Mouse (Mus musculus) right cerebral cortex, adult 2 months (tissue): Measurements from ENCODE around the gene Sirt5.

Source experiments
- DNase-seq, 2 experiments: peaks; one replicate each; pipeline ENCODE4 v3.0.0; 2021 to 2022; ENCODE audit warnings: low spot score in 2 of 2

Sirt5 gene

GRCm38 (mm10) chr13:43364985-43365824, at the start of gene Sirt5:
Gene Sirt5, plus strand, starts transcription at chr13:43365496.
- DNase-seq: peak; percentile 80 to 84

DNA sequence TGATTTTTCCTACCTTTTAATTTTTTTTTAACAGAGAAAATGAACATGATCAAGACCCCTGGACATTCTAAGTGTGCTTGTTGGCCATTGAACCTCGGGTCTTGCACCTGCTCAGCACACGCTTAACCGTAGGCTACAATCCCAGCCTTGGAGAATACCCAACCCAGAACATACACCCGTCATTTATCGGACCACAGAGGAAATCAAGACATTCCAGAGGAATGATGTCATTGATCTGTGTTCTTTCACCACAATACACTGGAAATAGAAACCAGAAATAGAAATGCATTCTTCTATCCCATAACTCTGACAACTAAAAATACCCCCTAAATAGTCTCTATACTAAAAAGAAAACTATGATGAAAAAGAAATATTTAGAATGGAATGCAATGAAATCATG, 47.9 kb upstream of the Sirt5 start:
- no peak for DNase-seq

DNA sequence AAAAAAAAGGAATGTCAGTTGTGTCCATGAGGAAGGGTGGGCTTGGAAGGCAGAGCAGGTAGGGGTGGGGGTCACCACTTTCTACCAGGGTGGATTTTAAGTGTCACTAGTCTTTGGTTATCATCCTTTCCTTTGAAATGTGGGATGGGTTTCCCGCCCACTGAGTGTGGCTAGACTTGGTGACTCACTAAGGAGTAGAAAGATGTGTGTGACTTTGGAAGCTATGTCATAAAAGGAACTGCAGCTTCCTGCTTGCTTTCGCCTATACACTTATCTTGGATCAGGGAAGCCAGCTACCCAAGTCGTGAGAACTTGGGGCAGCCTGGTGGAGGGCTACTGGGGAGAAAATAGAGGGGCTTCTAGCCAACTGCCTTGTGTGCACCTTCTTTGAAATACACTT, 45.9 kb upstream of the Sirt5 start:
- DNase-seq: peak in 1 of 2 experiments; percentile 18

DNA sequence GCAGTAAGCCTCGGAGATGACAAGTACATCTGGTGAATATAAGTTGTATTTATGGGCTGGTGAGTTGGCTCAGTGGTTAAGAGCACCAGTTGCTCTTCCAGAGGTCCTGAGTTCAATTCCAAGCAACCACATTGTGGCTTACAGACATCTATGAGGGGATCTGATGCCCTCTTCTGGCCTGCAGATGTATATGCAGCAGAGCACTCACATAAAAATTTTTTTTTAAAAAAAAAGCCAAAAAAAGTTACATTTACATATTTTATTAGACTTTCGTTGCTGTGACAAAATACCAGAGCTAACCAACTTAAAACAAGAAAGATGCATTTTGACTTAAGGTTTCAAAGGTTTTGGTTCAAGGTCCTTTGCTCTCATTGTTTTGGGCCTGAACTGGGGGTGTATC, 43.8 kb upstream of the Sirt5 start:
- DNase-seq: no peak

DNA sequence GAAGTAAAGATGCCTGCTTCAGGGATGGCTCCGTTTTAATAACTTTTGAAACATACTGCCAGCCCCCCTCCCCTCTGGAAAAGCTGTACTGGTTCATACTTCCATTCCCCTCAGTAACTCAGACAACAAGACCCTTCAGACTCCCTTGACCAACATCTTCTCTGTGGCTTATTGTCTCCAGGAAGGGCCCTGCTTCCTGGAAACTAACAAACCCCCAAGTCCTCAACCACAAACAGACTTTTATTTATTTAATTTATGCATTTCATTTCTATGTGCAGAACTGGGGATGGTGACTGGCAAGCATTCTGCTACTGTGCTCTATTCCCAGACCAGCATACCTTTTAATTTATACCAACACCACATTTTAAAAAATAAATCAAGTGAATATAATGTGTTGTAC, 39.9 kb upstream of the Sirt5 start:
- no peak for DNase-seq

DNA sequence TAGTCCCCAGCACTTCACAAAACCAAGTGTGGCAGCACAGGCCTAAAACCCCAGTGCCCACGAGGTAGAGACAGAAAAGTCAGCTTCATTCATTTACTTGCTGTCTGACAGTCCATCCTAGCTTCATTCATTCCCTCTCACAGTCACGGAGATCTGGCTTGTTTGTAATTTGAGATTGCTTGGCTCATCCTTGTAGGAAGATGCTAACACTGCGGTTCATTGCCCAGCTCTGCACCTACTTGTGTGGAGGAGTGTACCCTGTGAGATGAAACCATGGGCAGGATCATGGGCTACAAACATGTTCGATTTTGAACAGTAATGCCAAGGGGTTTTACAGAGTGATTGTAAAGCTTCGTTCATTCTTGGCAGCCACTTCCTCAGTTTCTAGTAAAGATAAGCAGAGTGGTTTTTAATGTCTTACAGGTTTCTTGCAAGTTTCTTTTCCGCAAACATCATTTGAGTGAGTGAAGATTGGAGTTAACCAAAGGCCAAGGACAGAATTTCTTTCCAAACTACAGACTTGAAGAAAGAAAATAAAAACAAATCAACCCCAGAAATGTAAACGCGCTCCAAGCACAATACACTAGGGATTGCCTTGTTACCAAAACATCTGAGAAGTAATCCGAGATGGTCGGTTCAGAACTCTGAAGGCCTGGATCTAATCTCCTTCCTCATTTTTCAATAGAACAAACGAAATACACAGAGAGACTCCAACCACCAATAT, 33.4 kb upstream of the Sirt5 start:
- DNase-seq: no peak

DNA sequence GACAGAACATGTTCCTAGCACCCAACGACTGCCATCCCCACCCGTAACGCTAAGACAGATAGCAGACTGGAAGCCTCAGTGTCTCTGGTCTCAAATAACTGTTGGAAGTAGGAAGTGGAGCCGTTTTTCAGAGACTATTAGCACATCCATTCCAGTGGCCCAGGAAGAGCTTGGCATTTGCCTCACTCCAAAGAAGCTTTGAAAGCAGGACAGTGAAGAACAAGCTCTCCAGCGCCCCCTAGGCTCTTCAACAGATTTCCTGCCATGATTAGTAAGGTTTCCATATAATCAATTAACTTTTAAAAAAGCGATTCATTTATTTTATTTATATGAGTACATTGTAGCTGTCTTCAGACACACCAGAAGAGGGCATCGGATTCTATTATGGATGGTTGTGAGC, 32.7 kb upstream of the Sirt5 start:
- DNase-seq: no peak

GRCm38 (mm10) chr13:43336425-43337221, 28.7 kb upstream of the Sirt5 start:
- DNase-seq: no peak

- DNase-seq: peak in 1 of 2 experiments; percentile 17
Observed at GRCm38 (mm10) chr13:43338001-43338400, 27.3 kb upstream of the Sirt5 start.

DNA sequence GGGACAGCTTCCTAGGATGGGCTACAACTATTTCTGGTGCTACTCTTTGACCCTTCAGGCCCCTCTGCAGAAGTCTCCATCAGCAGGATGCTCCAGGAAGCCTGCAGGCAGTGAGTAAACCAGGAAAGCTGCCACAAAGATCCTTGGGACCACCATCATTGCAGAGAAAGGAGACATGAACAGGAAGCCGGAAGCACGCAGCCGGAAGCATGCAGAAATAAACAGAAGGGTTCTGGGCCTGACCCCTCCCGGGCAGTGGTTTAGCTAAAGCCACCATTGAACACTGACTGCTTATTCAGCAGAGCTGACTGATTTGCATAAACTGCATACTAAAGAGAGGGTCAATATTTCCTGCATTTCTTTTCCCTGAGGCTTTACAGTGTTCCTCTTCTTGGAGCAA, 26.7 kb upstream of the Sirt5 start:
- no peak for DNase-seq

- no peak for DNase-seq
Observed at GRCm38 (mm10) chr13:43346825-43347224, 18.5 kb upstream of the Sirt5 start.

DNA sequence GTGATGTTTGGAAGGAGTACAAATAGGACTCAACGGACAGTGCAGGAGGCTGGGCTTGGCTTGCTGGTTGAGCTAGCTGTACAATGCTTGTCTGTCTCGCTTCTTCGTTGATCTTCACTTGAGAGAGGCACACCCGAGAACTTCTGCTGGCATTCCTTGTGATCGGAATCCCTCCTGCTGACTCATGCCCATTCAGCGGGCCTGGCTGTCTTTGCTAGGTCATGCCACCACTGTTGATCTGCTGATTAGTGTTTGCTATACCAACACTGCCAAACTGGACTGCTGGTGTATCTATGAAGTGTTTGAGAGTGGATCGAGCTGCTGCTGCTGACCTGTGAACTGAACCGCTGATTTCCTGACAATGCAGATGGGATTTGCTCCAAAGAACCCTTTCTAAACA, 15.9 kb upstream of the Sirt5 start:
- DNase-seq: no peak

DNA sequence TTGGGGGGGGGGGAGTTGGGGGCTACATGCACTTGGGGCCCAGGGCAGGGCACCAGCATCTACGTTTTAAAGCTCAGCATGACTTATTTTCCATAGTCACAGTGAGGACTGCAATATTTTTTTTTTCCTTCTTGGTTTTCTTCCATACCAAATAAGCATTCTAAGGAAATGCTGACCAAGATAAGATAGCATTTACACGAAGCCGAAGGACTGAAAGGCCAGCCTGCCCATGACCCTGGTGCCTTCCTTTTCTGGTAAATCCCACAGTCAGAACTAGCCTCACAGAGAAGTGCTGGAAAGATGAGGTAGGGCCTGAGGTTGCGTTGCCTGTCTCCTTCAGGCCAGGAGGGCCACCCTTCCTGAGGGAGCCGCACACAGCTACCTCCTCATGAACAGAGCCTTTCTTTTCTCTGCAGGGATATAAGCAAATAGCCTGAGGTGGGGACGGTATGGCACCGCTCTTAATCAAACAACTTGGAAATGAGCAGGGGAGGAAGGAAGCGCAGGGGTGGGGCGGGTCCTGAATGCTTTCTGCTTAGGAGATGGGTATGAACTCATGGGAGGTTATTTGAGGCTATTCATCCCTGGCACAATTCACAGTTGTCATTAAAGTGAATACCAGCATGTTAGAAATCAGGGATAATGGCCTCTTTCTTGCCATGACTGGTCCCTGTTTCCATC, 14.7 kb upstream of the Sirt5 start:
- DNase-seq: no peak

DNA sequence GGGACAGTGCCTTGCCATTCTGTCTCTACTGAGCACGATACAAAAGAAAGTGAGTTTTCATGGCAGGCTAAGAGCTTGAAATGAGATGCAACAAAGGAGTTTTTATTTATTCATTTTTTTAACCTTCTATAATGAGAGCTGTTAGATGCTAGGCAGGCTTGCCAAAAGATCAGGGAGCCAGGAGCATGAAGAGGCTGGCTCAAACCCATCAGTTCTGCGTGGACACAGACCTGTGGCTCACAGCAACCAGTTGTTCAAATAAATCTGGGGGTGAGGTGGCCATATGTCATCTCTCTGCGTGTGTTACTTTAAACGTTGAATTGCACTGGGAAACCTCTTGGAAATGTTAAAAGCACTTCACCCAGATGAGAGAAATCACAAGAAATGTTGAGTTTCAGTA, 11.9 kb upstream of the Sirt5 start:
- DNase-seq: no peak

- no peak for DNase-seq
Observed at GRCm38 (mm10) chr13:43354362-43354761, 10.9 kb upstream of the Sirt5 start.

DNA sequence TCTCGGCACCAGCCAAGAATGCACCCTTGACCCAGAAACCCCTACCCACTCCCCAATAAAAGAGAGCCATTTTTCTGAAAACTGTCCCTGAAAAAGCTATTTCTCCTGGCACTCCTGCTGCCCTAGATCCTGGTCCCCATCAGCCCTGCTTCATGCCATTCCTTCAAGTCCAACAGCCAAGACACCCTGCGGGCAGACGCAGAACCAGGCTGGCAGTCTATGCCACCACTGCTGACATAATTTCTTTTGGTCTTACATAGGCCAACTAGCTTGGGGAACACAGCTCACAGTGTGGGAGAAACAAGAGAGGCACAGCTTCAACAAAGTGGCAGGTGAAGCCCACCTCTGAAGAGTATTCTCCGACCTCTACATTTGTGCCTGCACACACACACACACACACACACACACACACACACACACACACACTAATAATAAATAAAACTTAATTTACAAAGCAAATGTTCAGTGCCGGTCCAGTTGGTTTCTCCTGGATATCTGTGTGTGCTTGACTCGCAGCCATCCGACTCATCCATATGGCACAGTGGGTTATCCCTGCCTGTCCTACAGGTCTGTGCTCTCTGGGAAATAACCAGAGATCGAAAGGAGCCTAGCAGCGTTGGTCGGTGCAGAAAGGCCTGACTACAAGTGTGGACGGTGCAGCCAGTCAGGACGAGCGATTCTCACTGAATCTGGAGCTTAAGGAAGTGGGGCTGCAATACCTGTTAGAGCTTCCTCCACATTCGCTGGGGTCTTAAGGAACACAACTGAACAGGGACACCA, 8.8 kb upstream of the Sirt5 start:
- DNase-seq: no peak

DNA sequence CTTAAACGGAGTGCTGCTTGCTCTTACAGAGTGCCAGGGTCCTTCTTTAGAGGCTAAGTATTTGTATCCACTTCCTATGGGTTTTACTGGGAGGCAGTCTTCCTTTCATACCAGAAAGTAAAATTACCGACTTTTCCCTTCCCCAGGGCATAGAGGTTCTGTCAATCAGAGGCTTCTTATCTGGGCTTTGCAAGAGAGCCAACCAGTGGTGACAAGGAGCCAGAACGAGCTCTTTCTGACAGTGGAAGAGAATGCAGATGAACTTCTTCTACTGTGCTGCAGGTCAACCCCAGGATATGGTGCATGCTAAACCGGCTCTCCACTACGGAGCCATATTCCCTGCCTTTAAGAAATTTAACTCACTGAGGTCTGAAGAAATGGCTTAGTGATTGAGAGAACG, 4.8 kb upstream of the Sirt5 start:
- no peak for DNase-seq

- no peak for DNase-seq
Observed at GRCm38 (mm10) chr13:43362353-43362752, 2.9 kb upstream of the Sirt5 start.

DNA sequence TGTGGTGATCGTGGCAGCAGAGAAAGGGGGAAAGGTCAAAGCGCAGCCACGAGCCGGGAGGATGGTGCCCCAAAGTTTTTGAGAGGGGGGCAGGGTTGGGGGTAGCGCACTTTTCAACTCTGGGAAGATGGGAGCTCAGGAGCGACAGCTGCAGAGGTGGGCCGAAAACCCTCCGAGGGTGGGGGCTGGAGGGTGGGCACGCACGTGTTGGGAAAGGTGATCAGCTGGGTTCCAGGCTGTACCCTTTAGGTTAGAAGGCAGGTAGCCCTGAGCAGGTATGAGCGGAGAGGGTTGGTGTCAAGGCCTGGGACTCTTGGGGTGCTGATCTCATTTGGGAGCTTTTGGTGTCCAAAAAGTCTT, 509 bp downstream of the Sirt5 start:
- no peak for DNase-seq

- no peak for DNase-seq
Observed at GRCm38 (mm10) chr13:43370063-43370462, 4.8 kb downstream of the Sirt5 start.

GRCm38 (mm10) chr13:43372892-43373291, 7.6 kb downstream of the Sirt5 start:
- no peak for DNase-seq
